Mouse (Mus musculus) lung, postnatal 25 days (tissue): ENCODE results near the gene Fam228a.
"Not testable (repeated sequence)": the region's sequence is repeated elsewhere in the genome, so short reads cannot be mapped to it uniquely, and the experiment has no call there.

Experiments
- DNase-seq: peaks from one replicate; pipeline ENCODE4 v3.0.0; 2022; ENCODE audit warnings: low spot score

Gene Fam228a

DNA sequence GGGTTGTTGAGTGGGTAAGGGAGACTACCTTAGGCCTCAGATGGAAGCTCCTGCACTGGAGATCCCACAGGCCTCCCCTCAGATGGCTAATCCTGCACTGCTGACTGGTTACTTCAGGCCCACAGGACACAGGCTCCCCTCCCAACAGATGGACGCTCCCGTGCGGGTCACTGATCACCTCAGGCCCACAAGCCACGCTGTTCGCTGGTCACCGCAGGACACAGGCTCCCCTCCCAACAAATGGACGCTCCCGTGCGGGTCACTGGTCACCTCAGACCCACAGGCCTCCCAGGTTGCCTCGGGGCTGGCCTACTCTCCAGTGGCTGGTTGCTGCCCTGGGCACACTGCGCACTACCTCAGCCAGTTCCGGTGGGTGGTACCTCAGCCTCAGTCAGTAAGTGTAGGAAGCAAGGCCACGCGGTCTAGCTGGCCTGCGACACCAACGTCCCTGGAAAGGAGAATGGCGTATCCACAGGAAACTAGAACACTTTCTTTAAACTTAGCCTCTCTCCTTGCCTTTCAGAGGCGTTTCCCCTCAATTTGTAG is at the start of gene Fam228a:
Gene Fam228a, minus strand, starts transcription at position 400 of the 546 bp plus-strand sequence.
- DNase-seq = no peak

- DNase-seq = no peak
These were observed 46.2 kb upstream of the Fam228a start for GRCm38 (mm10) chr12:4784466-4784865.

DNA sequence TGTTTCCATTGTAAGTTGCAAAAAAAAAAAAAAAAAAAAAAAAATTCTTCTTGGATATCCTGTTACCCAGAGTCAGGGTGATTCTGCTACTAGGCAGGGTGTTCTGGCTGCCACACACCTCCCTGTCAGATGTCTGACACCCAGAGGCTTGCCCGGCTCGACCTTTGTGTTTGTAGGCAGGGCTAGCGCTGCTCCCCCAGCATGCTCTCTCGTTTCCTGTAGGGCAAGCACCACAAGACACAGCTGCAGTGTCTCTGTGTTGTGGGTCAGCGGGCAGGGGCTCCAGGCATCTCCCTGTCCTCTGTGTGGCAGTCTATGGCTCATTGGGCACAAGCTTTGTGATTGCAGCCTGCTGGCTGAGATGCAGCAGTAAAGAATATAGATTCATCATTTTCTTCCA is 45.4 kb upstream of the Fam228a start:
- DNase-seq = no peak

GRCm38 (mm10) chr12:4781725-4782404 is 43.6 kb upstream of the Fam228a start:
- not testable (repeated sequence) for DNase-seq

DNA sequence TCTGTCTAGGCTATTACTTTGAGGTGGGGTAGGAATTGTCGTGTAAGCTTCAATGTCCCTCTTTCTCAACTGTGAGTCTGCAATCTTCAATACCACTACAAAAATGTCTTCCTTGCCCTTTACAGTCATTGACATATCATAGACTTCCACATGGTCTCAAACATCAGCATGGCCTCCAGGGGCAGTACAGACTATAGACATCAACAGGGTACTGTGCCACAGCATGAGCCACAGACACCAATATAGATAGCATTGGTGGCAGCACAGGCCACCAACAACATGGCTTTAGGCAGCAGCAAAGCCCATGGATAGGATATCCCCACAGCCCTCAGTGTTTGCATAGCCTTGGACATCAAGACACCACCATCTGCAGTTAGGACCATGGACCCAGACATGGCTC is 43.0 kb upstream of the Fam228a start:
- no peak for DNase-seq

GRCm38 (mm10) chr12:4780245-4780644 is 42.0 kb upstream of the Fam228a start:
- DNase-seq = no peak

DNA sequence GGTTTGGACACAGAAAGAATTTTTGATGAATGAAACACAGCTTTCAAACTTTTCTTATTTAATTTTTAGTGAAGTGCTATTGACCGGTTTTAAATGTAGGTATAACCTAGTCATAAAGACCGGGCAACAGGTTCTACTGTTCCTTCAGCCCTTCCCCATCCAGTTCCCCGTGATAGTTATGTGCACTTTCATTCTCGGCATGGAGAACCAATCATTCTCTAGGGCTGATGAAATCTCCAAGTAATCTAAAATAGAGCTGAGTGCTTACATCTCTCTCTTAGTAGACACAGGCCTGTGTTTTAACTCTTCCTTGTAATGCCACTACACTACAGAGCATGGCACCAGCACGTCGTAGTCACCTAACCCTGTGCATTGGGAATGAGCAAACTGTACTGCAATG is 39.5 kb upstream of the Fam228a start:
- DNase-seq = no peak

- no peak for DNase-seq
These were observed 37.3 kb upstream of the Fam228a start for GRCm38 (mm10) chr12:4775588-4775949.

- DNase-seq = no peak
These were observed 36.8 kb upstream of the Fam228a start for GRCm38 (mm10) chr12:4774895-4775587.

- DNase-seq = no peak
These were observed 31.1 kb upstream of the Fam228a start for GRCm38 (mm10) chr12:4769333-4769723.

GRCm38 (mm10) chr12:4768492-4769332 is 30.5 kb upstream of the Fam228a start, which contains the start of the genes Pfn4 and Fam228b:
TSS of gene Pfn4 (plus strand) at chr12:4769022.
TSS of gene Fam228b (minus strand) at chr12:4769267.
- peak; percentile 96 for DNase-seq

GRCm38 (mm10) chr12:4757060-4757459 is 18.8 kb upstream of the Fam228a start:
- DNase-seq = no peak

DNA sequence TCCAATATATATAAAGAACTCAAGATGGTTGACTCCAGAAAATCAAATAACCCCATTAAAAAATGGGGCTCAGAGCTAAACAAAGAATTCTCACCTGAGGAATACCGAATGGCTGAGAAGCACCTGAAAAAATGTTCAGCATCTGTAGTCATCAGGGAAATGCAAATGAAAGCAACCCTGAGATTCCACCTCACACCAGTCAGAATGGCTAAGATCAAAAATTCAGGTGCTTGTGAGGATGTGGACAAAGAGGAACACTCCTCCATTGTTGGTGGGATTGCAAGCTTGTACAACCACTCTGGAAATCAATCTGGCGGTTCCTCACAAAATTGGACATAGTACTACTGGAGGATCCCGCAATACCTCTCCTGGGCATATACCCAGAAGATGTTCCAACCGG is 16.2 kb upstream of the Fam228a start:
- DNase-seq = not testable (repeated sequence)

DNA sequence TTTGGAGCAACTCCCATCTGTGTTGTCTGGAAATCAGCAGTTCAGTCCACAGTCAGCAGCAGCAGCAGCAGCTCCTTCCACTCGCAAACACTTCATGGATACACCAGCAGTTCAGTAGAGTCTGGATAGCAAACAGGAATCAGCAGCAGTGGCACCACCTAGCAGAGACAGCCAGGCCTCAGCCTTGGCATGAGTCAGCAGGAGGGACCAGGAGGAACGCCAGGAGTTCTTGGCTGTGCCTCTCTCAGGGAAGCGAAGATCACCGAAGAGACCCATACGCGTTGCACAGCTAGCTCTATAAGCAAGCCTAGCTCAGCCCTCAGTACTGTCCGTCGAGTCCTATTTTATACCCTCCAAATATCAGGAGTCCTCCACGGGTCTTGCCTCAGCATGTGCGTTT is 6.3 kb upstream of the Fam228a start:
- DNase-seq = no peak

- DNase-seq = no peak
These were observed 4.0 kb upstream of the Fam228a start for GRCm38 (mm10) chr12:4742183-4742582.

GRCm38 (mm10) chr12:4740823-4741222 is 2.6 kb upstream of the Fam228a start:
- no peak for DNase-seq

DNA sequence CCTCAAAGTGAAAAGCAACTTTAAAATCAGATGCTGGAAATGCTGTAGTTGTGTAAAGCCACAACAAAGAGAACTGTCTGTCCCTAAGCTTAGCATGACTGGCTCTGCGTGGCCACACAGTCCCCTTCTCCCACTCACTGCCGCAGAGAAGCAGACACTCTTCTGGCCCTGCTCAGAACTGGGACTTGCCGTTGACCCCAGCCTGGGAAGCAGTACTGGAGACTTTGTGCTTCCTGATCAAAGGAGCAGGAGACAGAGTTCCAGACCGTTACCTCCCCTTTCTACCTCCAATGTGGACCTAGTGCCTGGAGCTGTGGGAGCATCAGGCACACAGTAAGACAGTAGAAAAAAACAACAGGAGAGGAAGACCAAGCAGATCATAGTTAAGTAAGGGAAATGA is 5.9 kb downstream of the Fam228a start:
- no peak for DNase-seq

DNA sequence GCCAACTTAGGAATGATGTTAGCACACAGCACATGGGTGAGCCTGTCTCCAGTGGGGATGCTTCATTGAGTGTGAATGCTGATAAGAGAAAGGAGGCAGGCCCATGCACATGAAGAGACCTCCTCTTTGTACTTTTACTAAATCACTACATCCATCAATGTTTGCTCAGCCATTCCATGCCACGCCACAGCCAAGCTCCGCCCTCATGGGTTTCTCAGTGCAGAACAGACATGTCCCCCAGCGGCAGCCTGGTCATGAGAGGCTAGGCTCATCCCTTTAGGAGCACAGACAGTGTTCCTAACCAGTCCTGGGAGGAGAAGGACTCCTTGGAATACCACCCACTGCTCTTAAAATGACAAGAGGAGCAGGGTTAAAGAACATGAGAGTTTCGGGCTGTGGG is 6.6 kb downstream of the Fam228a start:
- no peak for DNase-seq

DNA sequence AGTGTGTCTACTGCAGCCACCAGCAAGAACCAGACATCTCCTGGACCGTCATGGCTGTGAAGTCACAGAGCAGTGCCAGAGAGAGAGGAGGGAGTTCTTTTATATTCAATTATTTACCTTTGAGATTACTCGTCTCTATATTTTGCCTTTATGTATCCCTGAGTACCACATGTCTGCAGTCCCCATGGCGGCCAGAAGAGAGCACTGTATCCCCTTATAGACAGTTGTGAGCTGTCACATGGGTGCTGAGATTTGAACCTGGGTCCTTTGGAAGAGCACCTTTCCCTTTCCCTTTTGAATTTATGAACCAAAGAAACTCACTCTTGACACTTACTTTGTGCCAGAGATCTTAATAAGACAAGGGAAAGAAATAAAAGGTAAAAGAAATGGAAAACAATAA is 9.1 kb downstream of the Fam228a start:
- no peak for DNase-seq

DNA sequence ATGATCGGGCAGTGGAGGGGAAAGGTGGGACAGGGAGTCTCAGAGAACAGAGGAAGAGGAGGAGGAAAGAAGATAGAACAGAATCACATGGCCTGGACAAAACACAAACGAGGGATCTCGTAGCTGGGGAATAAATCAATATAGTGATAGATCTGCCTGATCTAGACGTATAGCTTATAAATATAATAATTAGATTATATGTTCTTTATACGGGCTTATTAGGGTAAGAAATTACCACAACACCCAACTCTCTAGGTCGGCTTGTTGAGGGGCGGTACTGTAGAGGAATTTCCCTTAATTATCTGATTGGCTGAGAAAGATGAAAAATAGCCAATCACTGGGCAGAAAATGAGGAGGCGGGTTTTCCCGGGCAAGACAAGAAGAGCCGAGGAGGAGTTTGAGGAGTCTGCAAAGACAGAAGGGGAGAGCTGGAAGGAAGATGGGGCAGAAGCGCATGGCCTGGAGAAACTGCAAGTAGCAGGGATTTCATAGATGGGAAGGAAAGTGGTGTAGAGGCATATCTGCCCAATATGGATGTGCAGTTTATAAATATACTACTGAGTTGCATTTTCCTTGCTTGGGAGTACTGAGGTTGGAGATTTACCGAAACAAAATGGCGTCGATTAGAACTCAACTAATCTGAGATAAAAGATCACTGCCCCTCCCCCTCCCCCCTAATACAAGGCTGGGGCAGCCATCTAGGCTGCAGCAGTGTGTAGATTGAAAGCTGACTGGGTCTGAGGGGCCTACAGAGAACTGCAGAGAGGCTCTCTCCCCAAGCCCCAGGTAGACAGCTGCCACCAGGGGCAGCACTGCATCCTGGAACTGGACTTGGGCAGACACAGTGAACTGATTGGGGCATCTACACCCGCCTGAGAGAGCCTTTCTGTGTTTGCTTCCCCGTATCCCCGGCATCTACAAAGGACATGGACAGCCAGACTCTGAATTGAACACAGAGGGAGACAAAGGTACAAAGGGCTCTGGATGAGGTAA is 18.2 kb downstream of the Fam228a start:
- no peak for DNase-seq

DNA sequence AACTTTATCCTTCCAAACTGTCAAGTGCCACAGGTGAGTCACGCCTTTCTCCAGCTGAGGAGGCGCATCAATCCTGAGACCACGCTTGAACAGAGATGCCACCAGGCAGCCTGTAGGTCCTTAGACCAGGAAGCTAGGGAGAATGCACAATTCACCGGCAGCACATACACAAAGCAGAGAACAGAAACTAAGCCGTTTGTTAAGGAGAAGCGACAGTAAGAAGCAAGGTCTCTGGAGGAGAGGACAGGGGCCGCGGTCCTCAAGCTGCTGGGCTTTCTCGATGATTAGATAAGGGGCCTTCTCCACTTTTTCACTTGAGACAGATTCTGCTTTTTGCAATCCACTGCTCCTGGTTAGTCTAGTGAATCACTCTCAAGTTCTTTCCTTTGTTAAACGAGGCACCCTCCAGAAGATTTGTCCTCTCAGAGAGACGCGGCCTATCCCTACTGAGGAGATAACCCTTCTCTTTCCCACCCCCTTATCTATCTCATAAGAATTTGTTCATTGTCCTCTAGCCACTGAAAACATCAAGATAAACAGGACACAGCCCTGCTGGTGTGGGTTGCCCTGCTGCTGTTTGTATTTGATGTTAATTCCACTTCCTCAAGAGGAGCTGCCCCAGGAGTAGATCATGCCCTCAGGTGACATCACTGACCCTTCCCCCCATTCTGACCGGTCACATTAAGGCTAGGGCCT is 19.0 kb downstream of the Fam228a start:
- no peak for DNase-seq
